Mouse (Mus musculus) monocyte, adult 59 days (primary cell): ENCODE results near the gene Elmod2. TPM values are rescaled to one million over a fixed set of nuclear protein-coding genes. Genes with fewer than 3 reads are reported as not detected.

Experiments used
- total RNA-seq, 2 experiments: library from RNA; stranded (reverse); gene quantifications; one replicate each; pipeline ENCODE4 v1.2.4; 2023

The Elmod2 gene
- total RNA-seq, result 10 to 100 TPM in 1 of 2 experiments, 1 to 10 TPM in 1; 8.8 to 14.1 TPM

GRCm38 (mm10) chr8:83331899-83332697 lies at the start of gene Elmod2:
Gene Elmod2 (minus strand): TSS chr8:83332486.

DNA sequence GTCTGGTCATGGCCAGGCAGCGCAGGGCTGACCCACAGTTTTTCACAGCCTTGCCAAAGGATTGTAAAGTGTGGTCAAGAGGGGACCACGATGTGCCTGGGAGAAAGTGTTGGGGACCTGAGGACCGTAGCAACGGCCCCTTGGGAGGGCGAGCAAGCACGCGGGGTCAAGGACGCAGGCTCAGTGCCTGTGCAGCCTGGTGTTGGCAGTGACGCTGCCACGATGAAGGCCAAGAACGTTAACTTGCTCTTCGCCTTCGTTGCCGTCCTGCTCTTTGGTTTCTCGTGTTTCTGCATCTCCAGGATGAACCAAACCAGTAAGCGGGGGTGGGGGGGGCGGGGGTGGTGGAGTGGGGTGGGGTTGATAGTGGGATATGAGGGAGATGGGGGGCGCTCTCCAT lies 16.0 kb upstream of the Elmod2 start, which contains the start of gene Mgat4d:
Mgat4d (plus strand) TSS at position 209 of the 400 bp plus-strand sequence.

DNA sequence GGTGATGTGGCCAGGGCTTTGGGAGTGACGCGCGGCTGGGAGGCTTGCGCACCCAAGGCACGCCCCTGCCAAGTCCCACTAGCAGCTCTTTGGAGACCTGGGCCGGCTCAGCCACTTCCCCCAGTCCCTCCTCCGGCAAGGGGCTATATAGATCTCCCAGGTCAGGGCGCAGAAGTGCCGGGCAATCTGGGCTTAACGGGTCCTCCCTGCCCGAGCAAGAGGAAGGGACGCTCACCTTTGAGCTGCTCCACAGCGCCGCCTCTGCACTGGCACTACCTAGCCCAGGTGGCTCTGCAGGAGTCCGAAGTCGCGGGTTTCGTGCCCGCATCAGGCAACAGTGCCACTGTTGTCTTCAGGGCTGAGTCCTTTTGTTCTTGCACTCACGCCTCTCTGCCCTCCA lies 42.1 kb downstream of the Elmod2 start, which contains the start of gene Ucp1:
Ucp1 (plus strand) TSS at position 177 of the 400 bp plus-strand sequence.

Other genes starting within 250 kb of the Elmod2 start
- 10 to 100 TPM; 66.3 to 70.7 TPM for gene Tbc1d9, start 167.1 kb downstream of the Elmod2 start, total RNA-seq
- 1 to 10 TPM; 3.4 to 4.8 TPM for gene Gm10645, start 166.3 kb downstream of the Elmod2 start, total RNA-seq
- gene Ucp1, start 42.1 kb downstream of the Elmod2 start, total RNA-seq, result under 1 TPM; 0.29 to 0.30 TPM
- not detected for gene Mgat4d, start 16.0 kb upstream of the Elmod2 start, total RNA-seq
- gene Clgn, start 57.4 kb upstream of the Elmod2 start, total RNA-seq, result not detected
- 10 to 100 TPM; 15.4 to 16.8 TPM for gene Scoc, start 125.9 kb upstream of the Elmod2 start, total RNA-seq
- not detected for gene Olfr370, start 203.3 kb upstream of the Elmod2 start, total RNA-seq
- 10 to 100 TPM; 82.2 to 97.6 TPM for gene Ndufb7, start 234.2 kb upstream of the Elmod2 start, total RNA-seq